Mouse (Mus musculus): ENCODE data around the gene Ntng1. TPM values are rescaled to one million over a fixed set of nuclear protein-coding genes. Genes with fewer than 3 reads are reported as not detected.

Ntng1 gene
- polyA plus RNA-seq, 1 experiment from 2014 or later = 2.7 TPM

DNA sequence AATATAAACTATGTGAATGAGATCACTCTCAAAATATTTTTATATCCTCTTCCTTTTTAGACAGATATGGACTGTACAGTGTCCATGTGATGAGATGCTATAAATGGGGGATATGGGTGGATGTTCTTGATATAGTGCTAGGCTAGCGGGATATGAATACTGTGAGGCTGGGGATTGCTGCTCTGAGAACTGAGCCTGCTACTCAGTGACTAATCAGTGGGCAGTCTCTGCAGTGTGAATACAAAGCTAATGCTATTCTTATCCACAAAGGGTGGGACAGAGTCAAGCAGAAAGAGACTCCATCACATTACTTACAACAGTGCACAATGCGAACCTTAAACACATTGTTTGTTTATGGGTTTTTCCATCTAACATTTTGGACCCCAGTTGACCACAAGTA, 206.2 kb downstream of the Ntng1 start:
- DNase-seq (ENCODE audit: low spot score) (no peak), ATAC-seq (replicated peaks; ENCODE audit: insufficient number of reproducible peaks, low FRiP score, low TSS enrichment, low read depth) (no peak)
- whole genome bisulfite sequencing = 90% methylated on average over 2 of the region's 2 CpGs
- no peaks in the 10 kb centered on the region for H3K27me3 ChIP-seq (ENCODE audit: control insufficient read depth, insufficient read depth, low read length)
- no peaks in the 10 kb centered on the region for H3K9me3 ChIP-seq (replicated peaks; ENCODE audit: control insufficient read depth, low read length)
- no peak overlapping the region for H3K4me2 ChIP-seq (ENCODE audit: low read depth, low read length)
- no peaks in the 10 kb centered on the region for H3K4me1 ChIP-seq (ENCODE audit: control insufficient read depth, insufficient read depth, low read length)
- H3K36me3 ChIP-seq (replicated peaks; ENCODE audit: control insufficient read depth, insufficient read depth, low read depth, low read length) = no peaks in the 10 kb centered on the region
- H3K4me3 ChIP-seq (ENCODE audit: low read depth, low read length) = no peak overlapping the region
- no peak overlapping the region for H3K9ac ChIP-seq (replicated peaks; ENCODE audit: low read length)
- no peak overlapping the region for H3K27ac ChIP-seq (replicated peaks; ENCODE audit: low read depth, low read length)

DNA sequence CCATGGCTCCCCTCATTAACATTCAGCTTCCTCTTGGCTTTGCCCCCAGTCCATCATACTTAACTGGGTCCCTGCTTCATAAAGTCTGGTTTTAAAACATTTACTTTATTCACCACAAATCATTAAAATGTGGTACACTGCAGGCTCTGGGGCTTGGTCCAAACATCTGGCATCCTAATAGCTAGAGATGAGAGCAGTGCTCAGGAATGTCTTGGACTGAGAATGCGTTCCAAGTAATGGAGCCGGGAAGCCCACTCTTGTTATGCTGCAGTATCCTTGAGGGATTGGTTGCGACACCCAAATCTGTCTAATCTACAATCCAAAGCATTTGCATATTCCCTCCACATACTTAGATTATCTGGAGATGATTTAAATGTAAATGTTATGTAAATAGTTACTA, 207.5 kb downstream of the Ntng1 start:
- H3K9ac ChIP-seq (replicated peaks; ENCODE audit: low read length) = no peak overlapping the region
- no peaks in the 10 kb centered on the region for H3K27me3 ChIP-seq (ENCODE audit: control insufficient read depth, insufficient read depth, low read length)
- DNase-seq (ENCODE audit: low spot score) = no peak
- no peaks in the 10 kb centered on the region for H3K9me3 ChIP-seq (replicated peaks; ENCODE audit: control insufficient read depth, low read length)
- H3K27ac ChIP-seq (replicated peaks; ENCODE audit: low read depth, low read length) = no peak overlapping the region
- ATAC-seq (replicated peaks; ENCODE audit: insufficient number of reproducible peaks, low FRiP score, low TSS enrichment, low read depth) = no peak
- no peaks in the 10 kb centered on the region for H3K4me1 ChIP-seq (ENCODE audit: control insufficient read depth, insufficient read depth, low read length)
- no peak overlapping the region for H3K4me2 ChIP-seq (ENCODE audit: low read depth, low read length)
- H3K36me3 ChIP-seq (replicated peaks; ENCODE audit: control insufficient read depth, insufficient read depth, low read depth, low read length) = no peaks in the 10 kb centered on the region
- 88% methylated on average over 3 of the region's 3 CpGs for WGBS
- no peak overlapping the region for H3K4me3 ChIP-seq (ENCODE audit: low read depth, low read length)

DNA sequence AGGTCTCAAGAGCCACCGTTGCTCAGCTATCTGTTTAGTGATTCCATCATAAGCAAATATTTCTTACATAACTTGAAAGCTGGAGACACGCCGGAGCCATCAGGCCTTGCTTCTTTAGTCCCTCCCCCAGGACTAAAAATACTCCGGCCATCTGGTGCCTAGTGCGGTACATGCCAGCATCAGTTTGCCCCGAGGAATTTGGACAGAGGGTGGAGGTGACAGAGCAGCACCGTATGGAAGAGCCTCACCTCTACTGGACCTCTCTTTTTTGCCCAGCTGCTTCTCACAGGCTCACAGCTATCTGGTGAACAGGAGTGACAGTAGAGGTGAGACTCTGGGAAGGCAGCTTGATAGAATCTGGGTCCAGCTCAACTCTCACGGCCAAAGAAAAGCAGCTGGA, 211.6 kb downstream of the Ntng1 start:
- WGBS = 75% methylated on average over 8 of the region's 8 CpGs
- H3K4me3 ChIP-seq (ENCODE audit: low read depth, low read length) = no peak overlapping the region

DNA sequence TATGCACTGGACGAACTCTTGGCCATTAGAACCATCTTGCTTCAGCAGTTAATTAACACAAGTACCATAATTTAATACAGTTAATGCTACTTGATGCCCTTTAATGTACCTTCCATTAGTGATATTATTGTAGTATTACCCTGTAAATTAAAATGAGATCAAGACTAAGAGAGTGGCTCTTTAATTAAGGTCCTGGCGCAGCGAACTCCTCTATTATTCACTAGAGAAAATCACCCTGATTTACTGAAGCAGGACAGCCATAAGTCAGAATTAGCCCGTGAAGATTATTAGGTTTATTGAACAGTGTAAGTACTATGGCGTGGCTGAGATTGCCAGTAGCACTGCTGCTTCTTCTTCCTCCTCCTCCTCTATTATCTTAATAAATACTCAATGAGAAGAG, 212.8 kb downstream of the Ntng1 start:
- Histone ChIP-seq H3K9me3 (replicated peaks; ENCODE audit: control insufficient read depth, low read length) (no peaks in the 10 kb centered on the region), H3K36me3 (replicated peaks; ENCODE audit: control insufficient read depth, insufficient read depth, low read depth, low read length) (no peaks in the 10 kb centered on the region), H3K4me2 (ENCODE audit: low read depth, low read length) (no peak overlapping the region), H3K4me3 (ENCODE audit: low read depth, low read length) (no peak overlapping the region), H3K9ac (replicated peaks; ENCODE audit: low read length) (no peak overlapping the region), H3K4me1 (ENCODE audit: control insufficient read depth, insufficient read depth, low read length) (no peaks in the 10 kb centered on the region), H3K27me3 (ENCODE audit: control insufficient read depth, insufficient read depth, low read length) (no peaks in the 10 kb centered on the region), H3K27ac (replicated peaks; ENCODE audit: low read depth, low read length) (no peak overlapping the region)
- ATAC-seq (replicated peaks; ENCODE audit: insufficient number of reproducible peaks, low FRiP score, low TSS enrichment, low read depth) = no peak
- DNase-seq (ENCODE audit: low spot score) = no peak
- WGBS = 85% methylated on average over 5 of the region's 5 CpGs

More for the DNA sequence above, 211.6 kb downstream of the Ntng1 start:
- H3K27ac ChIP-seq (replicated peaks; ENCODE audit: low read depth, low read length) = no peak overlapping the region
- no peak for ATAC-seq (replicated peaks; ENCODE audit: insufficient number of reproducible peaks, low FRiP score, low TSS enrichment, low read depth)
- no peaks in the 10 kb centered on the region for H3K36me3 ChIP-seq (replicated peaks; ENCODE audit: control insufficient read depth, insufficient read depth, low read depth, low read length)
- H3K4me1 ChIP-seq (ENCODE audit: control insufficient read depth, insufficient read depth, low read length) = no peaks in the 10 kb centered on the region
- no peaks in the 10 kb centered on the region for H3K9me3 ChIP-seq (replicated peaks; ENCODE audit: control insufficient read depth, low read length)
- H3K9ac ChIP-seq (replicated peaks; ENCODE audit: low read length) = no peak overlapping the region
- H3K4me2 ChIP-seq (ENCODE audit: low read depth, low read length) = no peak overlapping the region
- DNase-seq (ENCODE audit: low spot score) = no peak
- no peaks in the 10 kb centered on the region for H3K27me3 ChIP-seq (ENCODE audit: control insufficient read depth, insufficient read depth, low read length)

DNA sequence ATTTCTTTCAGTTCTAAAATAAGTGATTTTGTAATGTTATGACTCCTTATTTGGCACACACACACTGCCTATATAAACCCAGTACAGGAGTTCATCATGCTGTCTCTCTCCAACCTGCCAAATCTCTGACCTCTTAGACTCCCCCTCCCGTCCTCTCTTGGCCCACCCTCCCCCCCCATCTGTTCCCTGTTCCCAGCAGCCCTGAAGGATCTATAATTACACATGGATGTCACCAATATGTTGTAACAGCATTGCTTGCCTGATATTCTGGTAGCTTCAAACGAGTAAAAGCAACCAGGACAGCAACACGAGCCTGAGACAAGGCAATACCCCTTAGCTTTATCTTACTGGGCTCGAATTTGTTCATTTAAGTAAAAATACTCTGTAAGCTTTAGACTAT, 220.0 kb downstream of the Ntng1 start:
- no peak overlapping the region for H3K9ac ChIP-seq (replicated peaks; ENCODE audit: low read length)
- no peaks in the 10 kb centered on the region for H3K4me1 ChIP-seq (ENCODE audit: control insufficient read depth, insufficient read depth, low read length)
- H3K4me3 ChIP-seq (ENCODE audit: low read depth, low read length) = no peak overlapping the region
- H3K36me3 ChIP-seq (replicated peaks; ENCODE audit: control insufficient read depth, insufficient read depth, low read depth, low read length) = no peaks in the 10 kb centered on the region
- H3K4me2 ChIP-seq (ENCODE audit: low read depth, low read length) = no peak overlapping the region
- 68% methylated on average over 4 of the region's 4 CpGs for WGBS
- H3K9me3 ChIP-seq (replicated peaks; ENCODE audit: control insufficient read depth, low read length) = no peaks in the 10 kb centered on the region
- ATAC-seq (replicated peaks; ENCODE audit: insufficient number of reproducible peaks, low FRiP score, low TSS enrichment, low read depth) (no peak), DNase-seq (ENCODE audit: low spot score) (no peak)
- H3K27me3 ChIP-seq (ENCODE audit: control insufficient read depth, insufficient read depth, low read length) = no peaks in the 10 kb centered on the region
- no peak overlapping the region for H3K27ac ChIP-seq (replicated peaks; ENCODE audit: low read depth, low read length)

DNA sequence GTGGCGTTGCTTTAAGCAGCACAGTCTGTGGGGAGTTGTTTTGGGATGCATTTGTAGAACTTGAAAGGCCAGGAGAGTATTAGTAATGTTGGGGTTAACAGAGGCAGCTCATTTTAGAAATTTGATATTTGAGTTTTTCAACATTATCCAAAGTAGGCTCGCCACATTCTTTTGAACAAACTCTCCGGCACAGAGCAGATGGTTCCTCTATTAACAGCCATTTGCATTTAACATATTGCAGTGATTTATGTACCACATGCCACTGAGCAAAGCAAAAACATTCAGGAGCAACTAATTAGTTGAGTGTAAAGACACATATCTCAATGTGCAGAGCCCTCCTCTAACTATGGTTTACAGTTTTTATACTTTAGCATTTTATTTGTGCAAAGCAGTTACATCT, 224.8 kb downstream of the Ntng1 start:
- no peaks in the 10 kb centered on the region for H3K9me3 ChIP-seq (replicated peaks; ENCODE audit: control insufficient read depth, low read length)
- no peak for ATAC-seq (replicated peaks; ENCODE audit: insufficient number of reproducible peaks, low FRiP score, low TSS enrichment, low read depth)
- DNase-seq (ENCODE audit: low spot score) = peak; percentile 16
- H3K36me3 ChIP-seq (replicated peaks; ENCODE audit: control insufficient read depth, insufficient read depth, low read depth, low read length) = no peaks in the 10 kb centered on the region
- H3K27me3 ChIP-seq (ENCODE audit: control insufficient read depth, insufficient read depth, low read length) = no peaks in the 10 kb centered on the region
- 36% methylated on average over 3 of the region's 3 CpGs for WGBS
- H3K4me2 ChIP-seq (ENCODE audit: low read depth, low read length) = no peak overlapping the region
- no peak overlapping the region for H3K9ac ChIP-seq (replicated peaks; ENCODE audit: low read length)
- no peaks in the 10 kb centered on the region for H3K4me1 ChIP-seq (ENCODE audit: control insufficient read depth, insufficient read depth, low read length)
- H3K4me3 ChIP-seq (ENCODE audit: low read depth, low read length) = no peak overlapping the region
- H3K27ac ChIP-seq (replicated peaks; ENCODE audit: low read depth, low read length) = no peak overlapping the region

DNA sequence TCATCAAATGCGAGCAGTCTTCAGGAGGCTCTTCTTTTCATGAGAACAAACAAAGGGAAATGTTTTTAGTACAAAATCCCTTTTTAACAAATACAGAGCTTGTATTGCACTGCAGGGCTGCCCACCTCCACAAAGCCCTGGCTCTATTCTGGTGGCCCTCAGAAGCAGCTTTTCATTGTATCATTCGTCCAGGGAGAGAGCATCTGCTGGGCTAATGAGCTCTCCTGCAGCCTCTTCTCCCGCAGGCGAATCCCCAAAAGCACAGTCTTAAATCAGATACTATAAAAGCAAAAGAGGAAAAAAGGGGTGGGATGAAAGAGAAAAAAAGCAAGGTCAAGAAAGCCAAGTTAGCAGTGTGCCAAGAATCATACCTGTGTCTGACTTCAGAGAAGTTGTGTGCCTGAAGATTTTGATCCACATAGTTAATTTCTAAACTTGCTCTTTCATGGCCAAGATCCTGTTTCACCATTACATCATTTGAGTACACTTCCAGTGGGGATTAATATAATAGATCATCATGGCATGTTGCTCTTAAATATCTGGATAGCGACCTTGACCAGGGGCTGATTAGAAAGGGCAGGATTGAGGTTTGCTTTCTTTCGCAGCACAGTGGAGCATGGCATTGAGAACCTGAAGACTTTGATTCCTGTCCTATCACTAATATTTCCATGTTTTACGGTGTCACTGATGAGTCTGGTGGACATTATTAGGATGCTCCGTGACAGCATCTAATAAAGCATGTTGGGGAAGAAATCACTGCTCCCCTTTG, 225.7 kb downstream of the Ntng1 start:
- Histone ChIP-seq H3K4me3 (ENCODE audit: low read depth, low read length) (no peak overlapping the region), H3K27me3 (ENCODE audit: control insufficient read depth, insufficient read depth, low read length) (no peaks in the 10 kb centered on the region), H3K27ac (replicated peaks; ENCODE audit: low read depth, low read length) (no peak overlapping the region), H3K36me3 (replicated peaks; ENCODE audit: control insufficient read depth, insufficient read depth, low read depth, low read length) (no peaks in the 10 kb centered on the region), H3K9ac (replicated peaks; ENCODE audit: low read length) (no peak overlapping the region), H3K4me2 (ENCODE audit: low read depth, low read length) (no peak overlapping the region), H3K9me3 (replicated peaks; ENCODE audit: control insufficient read depth, low read length) (no peaks in the 10 kb centered on the region), H3K4me1 (ENCODE audit: control insufficient read depth, insufficient read depth, low read length) (no peaks in the 10 kb centered on the region)
- DNase-seq (ENCODE audit: low spot score) (no peak), ATAC-seq (replicated peaks; ENCODE audit: insufficient number of reproducible peaks, low FRiP score, low TSS enrichment, low read depth) (no peak)
- WGBS = 51% methylated on average over 8 of the region's 8 CpGs

DNA sequence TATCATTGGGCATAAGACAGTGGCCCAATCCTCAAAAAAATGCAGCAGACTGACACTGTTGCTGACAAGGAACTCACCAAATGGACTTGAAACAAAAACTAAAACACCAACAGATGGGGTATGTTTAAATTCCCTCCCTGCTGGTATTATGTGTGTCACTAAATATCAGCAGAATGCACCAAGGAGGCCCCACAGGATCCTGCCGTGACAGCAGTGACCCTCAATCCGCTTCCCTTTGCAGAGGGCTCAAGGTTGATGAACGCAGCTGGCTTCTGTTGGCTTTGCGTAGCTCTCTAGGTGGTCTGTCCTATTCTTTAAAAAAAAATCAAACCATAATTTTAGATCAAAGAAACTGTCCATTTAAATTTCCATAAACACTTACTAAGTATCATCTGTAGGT, 226.7 kb downstream of the Ntng1 start:
- H3K9me3 ChIP-seq (replicated peaks; ENCODE audit: control insufficient read depth, low read length) = no peaks in the 10 kb centered on the region
- H3K27ac ChIP-seq (replicated peaks; ENCODE audit: low read depth, low read length) = no peak overlapping the region
- no peak overlapping the region for H3K9ac ChIP-seq (replicated peaks; ENCODE audit: low read length)
- no peak for DNase-seq (ENCODE audit: low spot score)
- no peaks in the 10 kb centered on the region for H3K36me3 ChIP-seq (replicated peaks; ENCODE audit: control insufficient read depth, insufficient read depth, low read depth, low read length)
- no peak; the same call in 1 of the 2 replicates for ATAC-seq (replicated peaks; ENCODE audit: insufficient number of reproducible peaks, low FRiP score, low TSS enrichment, low read depth)
- H3K4me2 ChIP-seq (ENCODE audit: low read depth, low read length) = no peak overlapping the region
- no peaks in the 10 kb centered on the region for H3K4me1 ChIP-seq (ENCODE audit: control insufficient read depth, insufficient read depth, low read length)
- no peaks in the 10 kb centered on the region for H3K27me3 ChIP-seq (ENCODE audit: control insufficient read depth, insufficient read depth, low read length)
- no peak overlapping the region for H3K4me3 ChIP-seq (ENCODE audit: low read depth, low read length)
- WGBS = 19% methylated on average over 4 of the region's 4 CpGs
